Mouse (Mus musculus) lung, embryonic 14.5 days (tissue): ENCODE measurements around the gene Zfp213. TPM values are rescaled to one million over a fixed set of nuclear protein-coding genes. Genes with fewer than 3 reads are reported as not detected.
A peak's percentile ranks its signal among the peaks of the same experiment; 100 is the strongest.

Experiments
- ATAC-seq: fragments of 200-750 bp; cut with Nextera tagmentation; 2 replicates; pipeline ENCODE4 v1.8.0; 2017; ENCODE audit warnings: mild to moderate bottlenecking, moderate TSS enrichment, moderate library complexity; ENCODE audit not compliant: insufficient read depth
- DNase-seq: peaks from one replicate; pipeline ENCODE4 v3.0.0-alpha.2; 2015
- H3K27ac ChIP-seq: fragments of 300-500 bp; sonication (generic); 2 replicates; pipeline ENCODE4 v1.5.1; 2014; ENCODE audit warnings: low read depth, mild to moderate bottlenecking, moderate library complexity
- H3K27me3 ChIP-seq: fragments of 300-500 bp; sonication (generic); 2 replicates; pipeline ENCODE4 v1.6.1; 2014; ENCODE audit warnings: low read length, control low read depth; ENCODE audit not compliant: insufficient read depth
- H3K36me3 ChIP-seq: fragments of 300-500 bp; sonication (generic); 2 replicates; pipeline ENCODE4 v1.6.1; 2014; ENCODE audit warnings: control low read depth; ENCODE audit not compliant: insufficient read depth
- H3K4me1 ChIP-seq: fragments of 300-500 bp; sonication (generic); 2 replicates; pipeline ENCODE4 v1.6.1; 2014; ENCODE audit warnings: antibody characterized with exemption, control low read depth; ENCODE audit not compliant: insufficient read depth
- H3K4me2 ChIP-seq: fragments of 300-500 bp; sonication (generic); 2 replicates; pipeline ENCODE4 v1.6.1; 2014; ENCODE audit warnings: mild to moderate bottlenecking
- H3K4me3 ChIP-seq: fragments of 300-500 bp; sonication (generic); 2 replicates; pipeline ENCODE4 v1.5.1; 2014; ENCODE audit warnings: low read depth, low read length
- H3K9ac ChIP-seq: fragments of 300-500 bp; sonication (generic); 2 replicates; pipeline ENCODE4 v1.6.1; 2014
- H3K9me3 ChIP-seq: fragments of 300-500 bp; sonication (generic); 2 replicates; pipeline ENCODE4 v1.6.1; 2016; ENCODE audit warnings: low read depth, low read length, control low read depth
- CTCF ChIP-seq: IDR thresholded peaks from 2 replicates; pipeline ENCODE4 v1.5.1; 2016; ENCODE audit warnings: antibody characterized with exemption, low read depth
- WGBS: fragments of 180-500 bp; shearing (Covaris S2); extraction: QIAGEN DNeasy Blood & Tissue Kit; methylation state at CpG from one replicate; pipeline ENCODE4 v1.1.7; 2014; 5-methylcytosine and 5-hydroxymethylcytosine counted together
- polyA plus RNA-seq: library from polyadenylated mRNA; unstranded; fragments of >200 nt; fragmentation: Nextera tagmentation; extraction: Ambion mirVana; gene quantifications from 2 replicates; pipeline ENCODE4 v1.2.1, GENCODE M21; 2014

Gene Zfp213
- polyA plus RNA-seq, 1 experiment from 2014 or later = 24.7 TPM

DNA sequence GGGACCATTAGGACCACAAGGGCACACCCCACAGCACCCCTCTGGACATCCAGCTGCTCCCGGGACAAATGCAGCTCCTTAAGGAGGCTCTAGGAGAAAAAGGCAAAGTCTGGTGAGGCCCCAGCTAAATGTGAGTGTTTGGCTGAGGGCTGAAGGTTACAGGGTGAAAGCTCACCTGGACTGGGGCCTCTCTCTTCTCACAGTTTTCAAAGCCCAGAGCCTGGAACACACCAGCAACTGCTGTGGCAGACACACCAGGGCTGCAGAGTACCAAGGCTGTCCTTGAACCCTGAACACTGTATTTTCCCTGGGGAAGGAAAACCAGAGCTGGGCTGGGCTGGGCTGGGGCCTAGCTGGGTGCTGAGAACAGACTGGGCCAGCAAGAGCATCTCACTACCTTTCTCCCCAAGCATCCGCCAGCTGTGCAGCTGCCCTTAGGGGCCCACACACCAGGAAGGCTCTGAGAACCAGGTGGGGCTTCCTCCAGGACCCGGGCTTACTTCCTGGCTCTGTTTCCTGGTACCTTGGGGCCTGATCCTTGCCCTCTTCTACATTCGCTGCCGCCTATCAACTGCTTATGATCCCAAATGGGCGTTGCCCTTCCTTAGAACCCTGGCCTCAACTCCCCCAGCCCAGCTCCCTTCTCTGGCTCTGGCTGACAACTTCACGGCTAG is 8.7 kb downstream of the Zfp213 start:
- 72% methylated on average over 7 of the region's 7 CpGs for WGBS
- Histone ChIP-seq H3K9me3 (no peaks in the 10 kb centered on the region), H3K4me2 (no peak overlapping the region), H3K27me3 (no peaks in the 10 kb centered on the region), H3K4me1 (no peaks in the 10 kb centered on the region), H3K36me3 (peaks cover 55% of the 10 kb centered on the region), H3K9ac (no peak overlapping the region), H3K27ac (no peak overlapping the region), H3K4me3 (no peak overlapping the region)
- DNase-seq (no peak), ATAC-seq (no peak)
- no peak for TF ChIP-seq CTCF

DNA sequence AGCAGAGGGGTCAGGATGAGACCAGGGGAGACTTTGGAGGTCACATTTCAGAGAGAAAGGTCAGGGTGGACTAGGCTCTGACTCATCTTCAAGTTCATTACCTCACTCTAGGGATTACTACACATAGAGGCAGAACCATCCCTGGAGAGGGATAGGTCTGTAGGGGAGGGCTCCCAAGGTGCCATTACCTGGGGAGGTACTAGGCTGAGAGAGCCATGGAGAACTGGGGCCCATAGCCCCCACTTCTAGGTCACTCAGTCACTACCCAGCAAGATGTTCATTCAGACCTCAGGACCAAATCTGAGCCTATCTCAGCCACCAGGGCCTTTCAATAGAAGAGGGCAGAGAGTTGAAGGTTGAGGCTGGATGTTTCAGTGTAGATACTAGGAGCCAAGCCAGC is 9.7 kb downstream of the Zfp213 start:
- no peaks in the 10 kb centered on the region for H3K9me3 ChIP-seq
- ATAC-seq (no peak), DNase-seq (no peak)
- no peak overlapping the region for H3K27ac ChIP-seq
- peaks cover 47% of the 10 kb centered on the region for H3K36me3 ChIP-seq
- no peak overlapping the region for H3K4me2 ChIP-seq
- TF ChIP-seq CTCF = no peak
- no peaks in the 10 kb centered on the region for H3K4me1 ChIP-seq
- H3K9ac ChIP-seq = no peak overlapping the region
- no peaks in the 10 kb centered on the region for H3K27me3 ChIP-seq
- H3K4me3 ChIP-seq = no peak overlapping the region

DNA sequence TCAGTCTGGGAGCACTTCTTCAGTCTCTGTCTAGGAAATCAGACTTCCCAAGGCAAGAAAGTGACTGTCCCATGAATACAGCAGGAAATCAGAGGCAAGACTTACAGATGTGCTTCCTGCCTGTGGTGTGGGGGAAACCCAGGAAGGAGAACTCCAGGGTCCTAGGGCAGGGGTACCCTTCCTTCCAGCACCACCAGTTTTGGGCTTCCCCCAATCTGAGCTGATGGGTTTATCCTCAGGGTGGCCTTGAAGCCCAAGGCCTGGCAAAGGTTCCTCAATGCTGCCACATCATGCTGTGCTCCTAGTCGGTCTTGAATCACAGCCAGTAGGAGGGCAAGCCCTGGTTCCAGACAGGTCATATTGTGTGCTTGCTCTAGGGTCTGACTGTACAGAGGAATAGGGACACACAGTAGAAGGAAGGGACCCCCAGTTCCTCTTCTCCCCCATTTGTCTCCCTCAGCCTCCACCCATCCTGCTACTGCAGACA is 10.4 kb downstream of the Zfp213 start:
- Histone ChIP-seq H3K4me2 (no peak overlapping the region), H3K27ac (no peak overlapping the region), H3K27me3 (no peaks in the 10 kb centered on the region), H3K36me3 (peaks cover 40% of the 10 kb centered on the region), H3K4me1 (no peaks in the 10 kb centered on the region), H3K9me3 (no peaks in the 10 kb centered on the region), H3K4me3 (no peak overlapping the region), H3K9ac (no peak overlapping the region)
- 50% methylated on average over 1 of the region's 1 CpGs for WGBS
- no peak for ATAC-seq
- no peak for TF ChIP-seq CTCF
- DNase-seq = no peak

DNA sequence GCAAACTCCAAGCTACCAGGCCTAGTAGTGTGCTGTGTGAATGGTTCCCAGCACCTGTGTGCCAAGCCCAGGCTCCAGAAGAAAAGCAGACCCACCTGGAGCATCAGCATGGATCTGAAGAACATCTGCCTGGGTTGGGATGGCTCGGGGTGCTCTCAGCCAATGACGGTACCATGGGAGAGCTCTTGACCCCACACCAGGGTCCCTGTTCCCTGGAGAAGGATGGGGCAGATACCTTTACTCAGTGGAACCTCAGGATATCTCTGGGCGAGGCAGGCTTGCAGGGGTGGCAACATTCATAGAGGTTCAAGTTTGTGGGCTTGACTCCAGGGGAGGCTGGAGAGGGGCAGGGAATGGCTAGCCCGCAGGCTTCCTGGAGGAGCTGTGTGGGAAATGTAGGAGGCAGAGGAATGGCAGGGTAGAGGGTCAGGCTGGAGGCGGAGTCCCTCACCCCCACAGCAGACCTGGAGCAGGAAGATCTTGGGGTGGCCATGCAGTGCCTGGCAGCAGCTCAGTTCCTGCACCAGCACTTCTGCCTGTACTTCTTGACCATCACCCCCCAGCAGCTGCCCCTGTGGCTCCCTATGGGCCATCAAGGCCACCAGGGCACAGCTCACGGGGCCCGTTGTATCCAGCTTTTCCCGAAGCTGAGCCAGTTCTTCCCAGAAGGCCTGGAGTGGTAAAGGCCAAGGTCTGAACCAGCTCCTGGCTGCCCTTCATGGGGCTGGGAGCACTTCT is 11.0 kb downstream of the Zfp213 start:
- WGBS = 79% methylated on average over 8 of the region's 8 CpGs

DNA sequence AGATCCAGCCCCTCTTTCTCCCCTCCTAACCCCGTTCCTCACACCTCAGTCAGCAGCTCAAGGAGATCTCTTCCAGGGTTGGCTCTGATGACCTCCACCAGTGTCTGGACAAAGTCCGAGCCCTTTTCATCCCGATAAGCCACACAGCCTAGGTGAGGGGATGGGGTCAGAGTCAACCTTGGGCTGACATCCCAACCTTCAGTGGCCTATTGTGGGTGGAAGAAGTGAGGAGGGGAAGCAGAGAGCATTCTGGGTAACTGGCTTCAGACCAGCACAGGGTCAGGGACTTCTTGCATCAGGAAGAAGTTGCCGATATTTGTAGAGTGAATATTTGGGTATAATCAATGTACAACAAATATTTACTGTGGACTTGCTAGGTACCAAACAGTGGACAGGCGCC is 12.1 kb downstream of the Zfp213 start:
- WGBS = 52% methylated on average over 5 of the region's 5 CpGs
- Histone ChIP-seq H3K9me3 (no peaks in the 10 kb centered on the region), H3K9ac (no peak overlapping the region), H3K27ac (no peak overlapping the region), H3K4me2 (peak overlapping the region; percentile 5; the same call in 1 of the 2 replicates), H3K27me3 (no peaks in the 10 kb centered on the region), H3K4me3 (no peak overlapping the region), H3K36me3 (peaks cover 23% of the 10 kb centered on the region), H3K4me1 (no peaks in the 10 kb centered on the region)
- ATAC-seq (no peak), DNase-seq (no peak)
- TF ChIP-seq CTCF = no peak

More for the DNA sequence above, 11.0 kb downstream of the Zfp213 start:
- no peak overlapping the region for H3K9ac ChIP-seq
- no peaks in the 10 kb centered on the region for H3K9me3 ChIP-seq
- no peak overlapping the region for H3K27ac ChIP-seq
- TF ChIP-seq CTCF = no peak
- H3K36me3 ChIP-seq = peaks cover 34% of the 10 kb centered on the region
- H3K4me3 ChIP-seq = no peak overlapping the region
- ATAC-seq (no peak), DNase-seq (no peak)
- H3K4me1 ChIP-seq = no peaks in the 10 kb centered on the region
- no peak overlapping the region for H3K4me2 ChIP-seq
- H3K27me3 ChIP-seq = no peaks in the 10 kb centered on the region

DNA sequence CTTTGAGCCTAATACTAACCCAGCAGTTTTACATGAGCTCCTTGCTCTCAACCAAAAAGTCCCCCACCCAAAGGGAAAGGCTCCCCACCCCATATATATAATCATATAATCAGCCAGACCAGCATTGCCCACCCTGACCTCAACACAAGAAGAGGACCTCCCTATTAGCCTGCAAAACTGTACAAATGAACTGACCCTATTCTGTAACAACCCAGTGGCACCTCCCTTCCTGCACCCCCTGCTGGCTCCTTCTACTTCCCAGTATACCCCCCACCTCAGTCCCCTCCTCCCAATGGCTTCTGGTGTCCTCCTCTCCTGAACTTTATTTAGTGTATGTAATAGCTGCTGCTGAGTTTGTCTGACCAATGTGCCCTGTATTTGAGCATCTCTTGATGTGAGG is 12.6 kb downstream of the Zfp213 start:
- H3K27ac ChIP-seq = no peak overlapping the region
- DNase-seq (no peak), ATAC-seq (no peak)

DNA sequence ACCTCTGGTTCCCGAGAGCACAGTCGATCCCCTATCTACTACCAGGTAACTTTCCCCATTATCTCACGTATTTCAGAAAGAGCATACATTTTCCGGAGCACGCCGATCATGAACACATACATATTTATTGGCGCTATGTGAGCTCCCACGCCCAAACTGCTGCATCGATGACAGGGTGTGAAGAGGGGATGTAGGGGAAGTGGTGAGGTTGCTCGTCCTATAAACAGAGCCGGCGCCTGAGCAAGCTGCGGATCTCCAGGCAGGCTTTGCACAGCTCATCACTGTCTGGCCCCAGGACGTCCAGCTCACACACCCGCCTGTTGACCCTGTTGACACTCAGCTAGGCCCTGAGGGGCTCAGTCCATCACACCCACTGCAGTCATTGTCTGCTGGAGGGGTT is 13.2 kb downstream of the Zfp213 start:
- Histone ChIP-seq H3K4me3 (peak overlapping the region; percentile 53), H3K9ac (peak overlapping the region; percentile 53), H3K27ac (peak overlapping the region; percentile 78), H3K4me1 (no peaks in the 10 kb centered on the region), H3K36me3 (peaks cover 12% of the 10 kb centered on the region; the same call in 1 of the 2 replicates), H3K4me2 (peak overlapping the region; percentile 77), H3K9me3 (no peaks in the 10 kb centered on the region), H3K27me3 (no peaks in the 10 kb centered on the region)
- DNase-seq = peak; percentile 50
- ATAC-seq = peak; percentile 12; the same call in 1 of the 2 replicates
- no peak for TF ChIP-seq CTCF
- 2% methylated on average over 15 of the region's 15 CpGs for WGBS

More for the DNA sequence above, 12.6 kb downstream of the Zfp213 start:
- Histone ChIP-seq H3K4me1 (no peaks in the 10 kb centered on the region), H3K9me3 (no peaks in the 10 kb centered on the region), H3K36me3 (peaks cover 18% of the 10 kb centered on the region; the same call in 1 of the 2 replicates), H3K27me3 (no peaks in the 10 kb centered on the region), H3K4me2 (peak overlapping the region; percentile 77), H3K4me3 (peak overlapping the region; percentile 53), H3K9ac (peak overlapping the region; percentile 53)
- peak; percentile 23; the same call in 1 of the 2 replicates for TF ChIP-seq CTCF
